Mouse (Mus musculus): ENCODE results near the gene 4930562C15Rik.

DNA sequence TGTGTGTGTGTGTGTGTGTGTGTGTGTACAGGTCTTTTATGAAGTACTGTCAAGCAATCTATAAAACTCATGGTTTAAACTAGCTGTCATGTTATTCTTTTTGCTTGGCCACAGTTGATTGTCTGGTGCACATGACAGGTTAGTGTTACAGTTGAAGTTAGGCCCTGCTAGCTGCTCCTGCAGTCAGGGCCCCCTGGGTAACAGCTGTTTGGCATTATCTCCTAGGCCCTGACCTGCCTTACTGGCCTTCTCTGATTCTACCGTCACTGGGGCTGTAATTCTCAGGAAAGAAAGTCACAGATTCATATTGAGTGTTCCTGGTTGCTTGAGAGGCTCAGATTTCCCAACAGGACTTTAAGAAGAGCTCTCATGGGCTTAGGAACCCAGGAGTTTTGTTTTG, 70.4 kb downstream of the 4930562C15Rik start:
- TF ChIP-seq POLR2AphosphoS2 (IDR thresholded peaks at IDR 0.05; ENCODE audit: low read length) (no peak), MYC (IDR thresholded peaks at IDR 0.05; ENCODE audit: low read depth, low read length) (no peak), MEF2A (IDR thresholded peaks at IDR 0.05; ENCODE audit: extremely low read depth, insufficient replicate concordance, low read depth, low read length, poor library complexity, severe bottlenecking) (no peak), ZNF384 (IDR thresholded peaks at IDR 0.05; ENCODE audit: low read depth, low read length) (no peak), CTCF (IDR thresholded peaks at IDR 0.05 in 2 of 3, conservative IDR thresholded peaks at IDR 0.05 in 1 of 3; ENCODE audit: control insufficient read depth in 1 of 3, insufficient read depth in 1 of 3, low read depth in 2 of 3, low read length in 3 of 3, poor library complexity in 1 of 3, severe bottlenecking in 1 of 3) (no peak), MAZ (IDR thresholded peaks at IDR 0.05; ENCODE audit: low read depth, low read length) (no peak), POLR2A (IDR thresholded peaks at IDR 0.05; ENCODE audit: control insufficient read depth in 1 of 2, insufficient read depth in 1 of 2, low read depth in 1 of 2, low read length in 2 of 2, poor library complexity in 1 of 2) (no peak), RAD21 (IDR thresholded peaks at IDR 0.05; ENCODE audit: low read depth, low read length) (no peak)
